Comparison of ENCODE assay signal across 10 mouse cellular contexts in genomic region chr13:55756789-55757188, GRCm38 (mm10). TPM values are rescaled to one million over a fixed set of nuclear protein-coding genes. Genes with fewer than 3 reads are reported as not detected.
DNase-seq lines count a peak whose midpoint lies in the region; ATAC-seq and TF ChIP-seq lines count a peak whose summit lies in the region.
"Had no signal": no experiment of that assay in that cellular context is flagged by ENCODE, and none has a peak within 500 bp of the region (broad histone marks: within the 10 kb centered on the region; RNA-seq: fewer than 3 reads in every experiment).

No protein-coding gene starts in this region.

- H3K9ac ChIP-seq in hindbrain, embryonic 11.5 days (ENCODE audit: low read depth, low read length): no peak overlapping the region
- H3K9ac ChIP-seq in hindbrain, postnatal 0 days (replicated peaks; ENCODE audit: low read length): no peak overlapping the region
- 0 out of 2 replicates have a peak overlapping the region, but pooled peaks have one; percentile 21 for H3K9ac ChIP-seq in ES-E14 (ENCODE audit: insufficient read depth, low read depth, low read length, poor library complexity, severe bottlenecking)
- peak overlapping the region; percentile 32; the same call in 1 of the 2 replicates for H3K9ac ChIP-seq in embryonic facial prominence, embryonic 11.5 days (replicated peaks; ENCODE audit: low read length)
- no peak overlapping the region for H3K9ac ChIP-seq in limb, embryonic 15.5 days

- no peak overlapping the region for H3K4me3 ChIP-seq in hindbrain, embryonic 11.5 days (ENCODE audit: low read depth, low read length)
- no peak overlapping the region for H3K4me3 ChIP-seq in hindbrain, postnatal 0 days (ENCODE audit: low read length)
- peak overlapping the region in 1 of 2 experiments; percentile 40; a peak in 2 of 4 replicates for H3K4me3 ChIP-seq in ES-E14 (ENCODE audit: insufficient read depth in 1 of 2, low read depth in 1 of 2, low read length in 2 of 2, poor library complexity in 1 of 2, severe bottlenecking in 1 of 2)
- H3K4me3 ChIP-seq in embryonic facial prominence, embryonic 11.5 days (ENCODE audit: low read depth, low read length): no peak overlapping the region
- H3K4me3 ChIP-seq in limb, embryonic 15.5 days: peak overlapping the region; percentile 19

- no peak overlapping the region for H3K4me2 ChIP-seq in hindbrain, embryonic 11.5 days (replicated peaks; ENCODE audit: low read depth, low read length)
- no peak overlapping the region for H3K4me2 ChIP-seq in hindbrain, postnatal 0 days (ENCODE audit: low read depth, low read length)
- H3K4me2 ChIP-seq in embryonic facial prominence, embryonic 11.5 days (ENCODE audit: low read depth, low read length): no peak overlapping the region; the same call in none of the 2 replicates
- peak overlapping the region; percentile 34 for H3K4me2 ChIP-seq in limb, embryonic 15.5 days

- peak; percentile 16 for DNase-seq in hindbrain, embryonic 11.5 days (ENCODE audit: low spot score)
- DNase-seq in hindbrain, postnatal 0 days (ENCODE audit: low spot score): no peak
- DNase-seq in ES-E14 (ENCODE audit: low read depth, low spot score): peak; percentile 43
- DNase-seq in embryonic facial prominence, embryonic 11.5 days (ENCODE audit: low spot score): peak; percentile 50
- DNase-seq in gastrocnemius, postnatal 4 days (ENCODE audit: low spot score in 2 of 2): no peak
- DNase-seq in cerebellum, postnatal 4 days (ENCODE audit: low spot score in 2 of 2): no peak
- no peak for DNase-seq in thymus, postnatal 0 days (ENCODE audit: low spot score)

- in situ Hi-C loops in ES-E14 (cut with MboI; ENCODE audit: low sequenced_read_pairs in 2 of 2, unreplicated experiment in 2 of 2): no loop called here

- no peak for TF ChIP-seq CTCF in hindbrain, postnatal 0 days (IDR thresholded peaks at IDR 0.05; ENCODE audit: low read depth)

- no peaks in the 10 kb centered on the region for H3K27me3 ChIP-seq in hindbrain, embryonic 11.5 days (ENCODE audit: control insufficient read depth, insufficient read depth, low read length)
- no peaks in the 10 kb centered on the region for H3K27me3 ChIP-seq in hindbrain, postnatal 0 days (ENCODE audit: insufficient read depth, low read length)
- no peaks in the 10 kb centered on the region for H3K27me3 ChIP-seq in embryonic facial prominence, embryonic 11.5 days (ENCODE audit: control insufficient read depth, insufficient read depth, low read length)
- no peaks in the 10 kb centered on the region for H3K27me3 ChIP-seq in limb, embryonic 15.5 days

- ATAC-seq in hindbrain, embryonic 11.5 days (ENCODE audit: low FRiP score): no peak
- no peak for ATAC-seq in hindbrain, postnatal 0 days
- 0 out of 2 replicates have a peak, but pooled peaks have one; percentile 29 for ATAC-seq in embryonic facial prominence, embryonic 11.5 days (replicated peaks; ENCODE audit: insufficient number of reproducible peaks, low FRiP score, low TSS enrichment, low read depth)
- ATAC-seq in limb, embryonic 15.5 days (ENCODE audit: insufficient number of reproducible peaks, low FRiP score, low TSS enrichment, low read depth): peak; percentile 24; the same call in 1 of the 2 replicates

- WGBS in hindbrain, embryonic 11.5 days: 45% methylated on average over 8 of the region's 8 CpGs
- 43% methylated on average over 8 of the region's 8 CpGs for WGBS in hindbrain, postnatal 0 days
- WGBS in embryonic facial prominence, embryonic 11.5 days: 37% methylated on average over 8 of the region's 8 CpGs
- WGBS in limb, embryonic 15.5 days: 13% methylated on average over 8 of the region's 8 CpGs

- no peak overlapping the region for H3K27ac ChIP-seq in hindbrain, embryonic 11.5 days (ENCODE audit: low read depth, low read length)
- H3K27ac ChIP-seq in hindbrain, postnatal 0 days: no peak overlapping the region
- H3K27ac ChIP-seq in ES-E14 (ENCODE audit: insufficient read depth, low read depth, low read length, poor library complexity, severe bottlenecking): no peak overlapping the region
- H3K27ac ChIP-seq in embryonic facial prominence, embryonic 11.5 days (replicated peaks; ENCODE audit: low read depth, low read length): peak overlapping the region; percentile 35; the same call in 1 of the 2 replicates
- H3K27ac ChIP-seq in limb, embryonic 15.5 days: peak overlapping the region; percentile 24; the same call in 1 of the 2 replicates

- H3K36me3 ChIP-seq in hindbrain, embryonic 11.5 days (ENCODE audit: control insufficient read depth, insufficient read depth, low read length): no peaks in the 10 kb centered on the region
- no peaks in the 10 kb centered on the region for H3K36me3 ChIP-seq in hindbrain, postnatal 0 days (ENCODE audit: insufficient read depth, low read length)
- no peaks in the 10 kb centered on the region; the same call in 1 of the 2 replicates for H3K36me3 ChIP-seq in ES-E14 (ENCODE audit: control insufficient read depth, insufficient read depth, low read length, poor library complexity, severe bottlenecking)
- H3K36me3 ChIP-seq in embryonic facial prominence, embryonic 11.5 days (replicated peaks; ENCODE audit: control insufficient read depth, insufficient read depth, low read depth, low read length): no peaks in the 10 kb centered on the region
- no peaks in the 10 kb centered on the region for H3K36me3 ChIP-seq in limb, embryonic 15.5 days

- H3K9me3 ChIP-seq in hindbrain, embryonic 11.5 days (ENCODE audit: control insufficient read depth, low read length): no peaks in the 10 kb centered on the region
- H3K9me3 ChIP-seq in hindbrain, postnatal 0 days (ENCODE audit: low read length): no peaks in the 10 kb centered on the region
- H3K9me3 ChIP-seq in ES-E14 (ENCODE audit: control insufficient read depth, insufficient read depth, low read depth, low read length): no peaks in the 10 kb centered on the region
- no peaks in the 10 kb centered on the region for H3K9me3 ChIP-seq in embryonic facial prominence, embryonic 11.5 days (replicated peaks; ENCODE audit: control insufficient read depth, low read length)
- H3K9me3 ChIP-seq in limb, embryonic 15.5 days: no peaks in the 10 kb centered on the region

- no peaks in the 10 kb centered on the region for H3K4me1 ChIP-seq in hindbrain, embryonic 11.5 days (replicated peaks; ENCODE audit: control insufficient read depth, insufficient read depth, low read length)
- no peaks in the 10 kb centered on the region for H3K4me1 ChIP-seq in hindbrain, postnatal 0 days (ENCODE audit: insufficient read depth, low read length)
- H3K4me1 ChIP-seq in ES-E14 (ENCODE audit: control insufficient read depth in 2 of 2, insufficient read depth in 2 of 2, low read length in 2 of 2, poor library complexity in 1 of 2): peaks cover 2 to 7% of the 10 kb centered on the region in 2 experiments; a peak in 3 of 4 replicates
- peaks cover 3% of the 10 kb centered on the region; the same call in 1 of the 2 replicates for H3K4me1 ChIP-seq in embryonic facial prominence, embryonic 11.5 days (ENCODE audit: control insufficient read depth, insufficient read depth, low read length)
- peaks cover 17% of the 10 kb centered on the region for H3K4me1 ChIP-seq in limb, embryonic 15.5 days

TF ChIP-seq in ES-E14, 5 proteins besides CTCF, POLR2A, EP300 and RAD21:
- TF ChIP-seq CHD2 (IDR thresholded peaks at IDR 0.05; ENCODE audit: low read depth, low read length) (no peak), ZC3H11A (IDR thresholded peaks at IDR 0.05; ENCODE audit: borderline replicate concordance, low read depth, low read length) (no peak), ZNF384 (IDR thresholded peaks at IDR 0.05; ENCODE audit: low read depth, low read length) (no peak), MAFK (IDR thresholded peaks at IDR 0.05; ENCODE audit: insufficient read depth, low read depth, low read length) (no peak), HCFC1 (IDR thresholded peaks at IDR 0.05; ENCODE audit: borderline replicate concordance, insufficient read depth, low read length) (no peak)

RNA-seq across cellular contexts. Expression of gene Catsper3, which starts 27.6 kb away (rescaled TPM):
- 0.15 TPM in 1 of 2 replicates, not detected in the other for polyA plus RNA-seq in hindbrain, embryonic 11.5 days (2014; fragmentation: Nextera tagmentation; extraction: Ambion mirVana)
- total RNA-seq in hindbrain, postnatal 0 days (2014; rRNA removed): not detected in 2 replicates
- polyA plus RNA-seq in hindbrain, postnatal 0 days (2015; fragmentation: Nextera tagmentation; extraction: Ambion mirVana): 0.26 and 0.43 TPM in 2 replicates
- not detected in 2 replicates for total RNA-seq in ES-E14 (2012; rRNA removed)
- polyA plus RNA-seq in embryonic facial prominence, embryonic 11.5 days (2014; fragmentation: Nextera tagmentation; extraction: Ambion mirVana): not detected in 2 replicates
- polyA plus RNA-seq in limb, embryonic 15.5 days (2015; fragmentation: Nextera tagmentation; extraction: Ambion mirVana): 0.22 TPM in 1 of 2 replicates, not detected in the other
- total RNA-seq in gastrocnemius, postnatal 4 days (2021): not detected
- polyA plus RNA-seq in thymus, postnatal 0 days (2015; fragmentation: Nextera tagmentation; extraction: Ambion mirVana): 0.13 TPM in 2 replicates
- total RNA-seq: MEL had no signal
- polyA plus RNA-seq: forebrain, embryonic 11.5 days had no signal

RNA-seq across cellular contexts. Expression of gene Pcbd2, which starts 29.6 kb away (rescaled TPM):
- 27.9 and 29.9 TPM in 2 replicates for polyA plus RNA-seq in hindbrain, embryonic 11.5 days (2014; fragmentation: Nextera tagmentation; extraction: Ambion mirVana)
- total RNA-seq in hindbrain, postnatal 0 days (2014; rRNA removed): 4.9 and 11.0 TPM in 2 replicates
- polyA plus RNA-seq in hindbrain, postnatal 0 days (2015; fragmentation: Nextera tagmentation; extraction: Ambion mirVana): 32.1 and 35.6 TPM in 2 replicates
- 9.2 and 10.8 TPM in 2 replicates for total RNA-seq in ES-E14 (2012; rRNA removed)
- polyA plus RNA-seq in embryonic facial prominence, embryonic 11.5 days (2014; fragmentation: Nextera tagmentation; extraction: Ambion mirVana): 40.8 and 44.7 TPM in 2 replicates
- polyA plus RNA-seq in limb, embryonic 15.5 days (2015; fragmentation: Nextera tagmentation; extraction: Ambion mirVana): 44.3 and 44.5 TPM in 2 replicates
- 10 to 100 TPM; 25.6 to 29.5 TPM for total RNA-seq in gastrocnemius, postnatal 4 days (2021)
- polyA plus RNA-seq in thymus, postnatal 0 days (2015; fragmentation: Nextera tagmentation; extraction: Ambion mirVana): 56.1 and 63.8 TPM in 2 replicates

RNA-seq across cellular contexts. Expression of gene Txndc15, which starts 42.3 kb away (rescaled TPM):
- 103 and 108 TPM in 2 replicates for polyA plus RNA-seq in hindbrain, embryonic 11.5 days (2014; fragmentation: Nextera tagmentation; extraction: Ambion mirVana)
- total RNA-seq in hindbrain, postnatal 0 days (2014; rRNA removed): 111 and 113 TPM in 2 replicates
- 129 TPM in 2 replicates for polyA plus RNA-seq in hindbrain, postnatal 0 days (2015; fragmentation: Nextera tagmentation; extraction: Ambion mirVana)
- total RNA-seq in ES-E14 (2012; rRNA removed): 56.9 and 61.5 TPM in 2 replicates
- polyA plus RNA-seq in embryonic facial prominence, embryonic 11.5 days (2014; fragmentation: Nextera tagmentation; extraction: Ambion mirVana): 97.6 and 99.6 TPM in 2 replicates
- 101 and 103 TPM in 2 replicates for polyA plus RNA-seq in limb, embryonic 15.5 days (2015; fragmentation: Nextera tagmentation; extraction: Ambion mirVana)
- total RNA-seq in gastrocnemius, postnatal 4 days (2021): 10 to 100 TPM; 33.6 to 33.7 TPM
- 96.5 and 98.7 TPM in 2 replicates for polyA plus RNA-seq in thymus, postnatal 0 days (2015; fragmentation: Nextera tagmentation; extraction: Ambion mirVana)

Comparison
In these comparisons a context has a peak if more than half of its experiments do, and no peak if none do; other contexts are left out.
1. DNase-seq: peak in hindbrain, embryonic 11.5 days (single experiment), ES-E14 (single experiment) and embryonic facial prominence, embryonic 11.5 days (single experiment); none in hindbrain, postnatal 0 days (single experiment), gastrocnemius, postnatal 4 days (0 of 2), cerebellum, postnatal 4 days (0 of 2) and thymus, postnatal 0 days (single experiment).
2. ATAC-seq: peak in embryonic facial prominence, embryonic 11.5 days (single experiment) and limb, embryonic 15.5 days (single experiment); none in hindbrain, embryonic 11.5 days (single experiment) and hindbrain, postnatal 0 days (single experiment).
3. H3K27ac ChIP-seq: peak in embryonic facial prominence, embryonic 11.5 days (single experiment) and limb, embryonic 15.5 days (single experiment); none in hindbrain, embryonic 11.5 days (single experiment), hindbrain, postnatal 0 days (single experiment) and ES-E14 (single experiment).
4. H3K9ac ChIP-seq: peak in ES-E14 (single experiment) and embryonic facial prominence, embryonic 11.5 days (single experiment); none in hindbrain, embryonic 11.5 days (single experiment), hindbrain, postnatal 0 days (single experiment) and limb, embryonic 15.5 days (single experiment).